Mouse (Mus musculus): ENCODE data around the gene Nog. TPM values are rescaled to one million over a fixed set of nuclear protein-coding genes. Genes with fewer than 3 reads are reported as not detected.

Gene Nog
- total RNA-seq, 2 experiments from 2014 or later: 0.48 to 0.50 TPM

GRCm38 (mm10) chr11:89265080-89265479 lies 37.1 kb downstream of the Nog start:
- DNase-seq: no peak

GRCm38 (mm10) chr11:89259338-89259915 lies 42.7 kb downstream of the Nog start:
- DNase-seq: no peak

GRCm38 (mm10) chr11:89257893-89258292 lies 44.2 kb downstream of the Nog start:
- no peak for DNase-seq

- DNase-seq: no peak
These were observed 48.2 kb downstream of the Nog start for GRCm38 (mm10) chr11:89253973-89254372.

Other genes starting within 250 kb of the Nog start
- 10 to 100 TPM; 12.4 to 13.6 TPM for gene Dgke, start 235.5 kb downstream of the Nog start, total RNA-seq (2021)
- not detected for gene Gm525, start 228.5 kb downstream of the Nog start, total RNA-seq (2021)

Measured in heart, postnatal 4 days (tissue).